ENCODE assay signal across 16 mouse cellular contexts in genomic region chr12:77742716-77743115, GRCm38 (mm10).
DNase-seq lines count a peak whose midpoint lies in the region; ATAC-seq lines count a peak whose summit lies in the region.
"Had no signal": no experiment of that assay in that cellular context is flagged by ENCODE, and none has a peak within 500 bp of the region (broad histone marks: within the 10 kb centered on the region; RNA-seq: fewer than 3 reads in every experiment).

No protein-coding gene starts in this region.

- 44% methylated on average over 3 of the region's 3 CpGs for WGBS in kidney, embryonic 14.5 days
- 15% methylated on average over 3 of the region's 3 CpGs for WGBS in hindbrain, embryonic 13.5 days

- ATAC-seq in kidney, embryonic 14.5 days (ENCODE audit: low FRiP score, low TSS enrichment): no peak
- peak; percentile 50 for ATAC-seq in hindbrain, embryonic 13.5 days (ENCODE audit: low FRiP score)
- ATAC-seq: liver, postnatal 0 days had no signal

- no peaks in the 10 kb centered on the region for H3K9me3 ChIP-seq in kidney, embryonic 14.5 days (ENCODE audit: control insufficient read depth, low read length)
- H3K9me3 ChIP-seq in hindbrain, embryonic 13.5 days: no peaks in the 10 kb centered on the region
- H3K9me3 ChIP-seq: limb, embryonic 13.5 days had no signal

- H3K4me1 ChIP-seq in kidney, embryonic 14.5 days (ENCODE audit: control insufficient read depth, insufficient read depth, low read length): peaks cover 9% of the 10 kb centered on the region; the same call in 1 of the 2 replicates
- peaks cover 21% of the 10 kb centered on the region for H3K4me1 ChIP-seq in hindbrain, embryonic 13.5 days (replicated peaks)
- H3K4me1 ChIP-seq: limb, embryonic 13.5 days had no signal

- no peak overlapping the region for H3K4me3 ChIP-seq in kidney, embryonic 14.5 days (ENCODE audit: low read length)
- H3K4me3 ChIP-seq in hindbrain, embryonic 13.5 days: no peak overlapping the region
- H3K4me3 ChIP-seq: erythroblast, embryonic 14.5 days; limb, embryonic 13.5 days had no signal

- no peak overlapping the region for H3K9ac ChIP-seq in kidney, embryonic 14.5 days (ENCODE audit: low read depth, low read length)
- no peak overlapping the region for H3K9ac ChIP-seq in hindbrain, embryonic 13.5 days
- H3K9ac ChIP-seq: limb, embryonic 13.5 days; liver, postnatal 0 days had no signal

- DNase-seq in kidney, adult 18-20 months: peak; percentile 3
- DNase-seq in embryo, embryonic 11 days: peak; percentile 26
- DNase-seq in mesoderm, embryonic 11.5 days (ENCODE audit: low read depth, low spot score): peak; percentile 24
- DNase-seq in frontal cortex, postnatal 36 days (ENCODE audit: low spot score in 2 of 2): no peak
- DNase-seq in lung, postnatal 4 days: no peak
- DNase-seq: adrenal gland, adult 2 months; gastrocnemius, postnatal 10 days; liver, postnatal 0 days; thymus, postnatal 4 days had no signal

- H3K27me3 ChIP-seq in kidney, embryonic 14.5 days (ENCODE audit: control insufficient read depth, insufficient read depth, low read length): no peaks in the 10 kb centered on the region
- no peaks in the 10 kb centered on the region for H3K27me3 ChIP-seq in hindbrain, embryonic 13.5 days
- H3K27me3 ChIP-seq: CH12.LX; limb, embryonic 13.5 days had no signal

- no peak overlapping the region for H3K4me2 ChIP-seq in kidney, embryonic 14.5 days (replicated peaks; ENCODE audit: low read depth, low read length)
- no peak overlapping the region for H3K4me2 ChIP-seq in hindbrain, embryonic 13.5 days
- H3K4me2 ChIP-seq: heart, embryonic 11.5 days; limb, embryonic 13.5 days had no signal

- no peaks in the 10 kb centered on the region for H3K36me3 ChIP-seq in kidney, embryonic 14.5 days (ENCODE audit: control insufficient read depth, insufficient read depth, low read length)
- H3K36me3 ChIP-seq in hindbrain, embryonic 13.5 days: no peaks in the 10 kb centered on the region
- H3K36me3 ChIP-seq: limb, embryonic 13.5 days had no signal

- no peak overlapping the region for H3K27ac ChIP-seq in kidney, embryonic 14.5 days (ENCODE audit: low read depth, low read length)
- H3K27ac ChIP-seq in hindbrain, embryonic 13.5 days: no peak overlapping the region
- H3K27ac ChIP-seq: limb, embryonic 13.5 days; macrophage had no signal

Comparison
In these comparisons a context has a peak if more than half of its experiments do, and no peak if none do; other contexts are left out.
1. DNase-seq: peak in kidney, adult 18-20 months (single experiment), embryo, embryonic 11 days (single experiment) and mesoderm, embryonic 11.5 days (single experiment); none in frontal cortex, postnatal 36 days (0 of 2) and lung, postnatal 4 days (0 of 2).